Mouse (Mus musculus): ENCODE data around the gene Sparc. TPM values are rescaled to one million over a fixed set of nuclear protein-coding genes. Genes with fewer than 3 reads are reported as not detected.
A peak's percentile ranks its signal among the peaks of the same experiment; 100 is the strongest.

The Sparc gene
- polyA plus RNA-seq, 1 experiment: 18.5 TPM

DNA sequence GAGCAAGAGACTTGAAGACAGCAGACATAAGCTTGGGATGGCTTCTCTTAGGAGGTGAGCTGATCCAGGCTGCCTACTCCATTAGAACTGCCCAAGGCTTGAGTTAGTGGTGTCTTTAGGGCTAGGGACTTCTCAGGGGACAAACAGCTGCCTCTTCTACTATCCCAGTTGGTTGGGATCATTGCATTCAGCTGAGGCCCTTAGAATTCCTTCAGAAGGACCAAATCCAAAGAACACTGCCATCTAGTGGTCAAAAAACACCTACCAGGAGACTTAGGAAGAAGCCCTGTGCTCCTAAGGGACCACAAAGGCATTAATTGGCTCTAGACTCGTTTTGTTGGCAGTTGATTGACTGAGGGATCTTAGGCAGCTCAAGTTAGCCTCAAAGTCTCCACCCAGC, 21.8 kb upstream of the Sparc start:
- Histone ChIP-seq H3K4me3 (ENCODE audit: insufficient read depth, low read length) (no peak overlapping the region), H3K27ac (ENCODE audit: insufficient read depth, low read depth, low read length) (no peak overlapping the region), H3K4me1 (ENCODE audit: control insufficient read depth, insufficient read depth, low read length) (peaks cover 9% of the 10 kb centered on the region)
- no peak for TF ChIP-seq POLR2A (IDR thresholded peaks at IDR 0.05; ENCODE audit: borderline replicate concordance, low read depth, low read length)
- no peak for TF ChIP-seq CTCF (IDR thresholded peaks at IDR 0.05; ENCODE audit: low read depth, low read length)

- TF ChIP-seq CTCF (IDR thresholded peaks at IDR 0.05; ENCODE audit: low read depth, low read length): no peak
- no peak for TF ChIP-seq POLR2A (IDR thresholded peaks at IDR 0.05; ENCODE audit: borderline replicate concordance, low read depth, low read length)
- H3K4me1 ChIP-seq (ENCODE audit: control insufficient read depth, insufficient read depth, low read length): no peaks in the 10 kb centered on the region
Measured at GRCm38 (mm10) chr11:55439718-55440117, 16.7 kb upstream of the Sparc start.

DNA sequence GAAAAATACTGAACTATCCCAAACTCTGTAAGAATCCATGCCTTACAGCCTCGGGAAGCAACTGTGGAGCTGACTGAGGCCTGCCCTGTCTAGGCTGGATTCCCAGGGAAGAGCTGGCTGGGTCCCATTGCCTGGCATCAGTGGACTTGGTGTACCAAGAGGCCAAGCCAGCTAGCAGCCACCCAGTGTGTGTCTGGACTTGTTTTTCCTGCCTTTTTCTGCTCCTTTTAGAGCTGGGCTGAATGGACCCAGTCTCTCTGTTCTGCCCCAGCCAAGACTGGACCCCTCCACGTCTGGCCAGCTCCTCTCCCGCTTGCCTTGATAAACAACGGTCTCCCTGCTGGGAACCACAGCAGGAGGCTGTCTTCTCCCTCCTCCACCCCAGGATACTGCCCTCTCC, 15.0 kb upstream of the Sparc start:
- no peak overlapping the region for H3K4me3 ChIP-seq (ENCODE audit: insufficient read depth, low read length)
- no peak for TF ChIP-seq CTCF (IDR thresholded peaks at IDR 0.05; ENCODE audit: low read depth, low read length)
- H3K27ac ChIP-seq (ENCODE audit: insufficient read depth, low read depth, low read length): no peak overlapping the region
- peaks cover 5% of the 10 kb centered on the region for H3K4me1 ChIP-seq (ENCODE audit: control insufficient read depth, insufficient read depth, low read length)

More at GRCm38 (mm10) chr11:55439718-55440117, 16.7 kb upstream of the Sparc start:
- Histone ChIP-seq H3K4me3 (ENCODE audit: insufficient read depth, low read length) (no peak overlapping the region), H3K27ac (ENCODE audit: insufficient read depth, low read depth, low read length) (no peak overlapping the region)

DNA sequence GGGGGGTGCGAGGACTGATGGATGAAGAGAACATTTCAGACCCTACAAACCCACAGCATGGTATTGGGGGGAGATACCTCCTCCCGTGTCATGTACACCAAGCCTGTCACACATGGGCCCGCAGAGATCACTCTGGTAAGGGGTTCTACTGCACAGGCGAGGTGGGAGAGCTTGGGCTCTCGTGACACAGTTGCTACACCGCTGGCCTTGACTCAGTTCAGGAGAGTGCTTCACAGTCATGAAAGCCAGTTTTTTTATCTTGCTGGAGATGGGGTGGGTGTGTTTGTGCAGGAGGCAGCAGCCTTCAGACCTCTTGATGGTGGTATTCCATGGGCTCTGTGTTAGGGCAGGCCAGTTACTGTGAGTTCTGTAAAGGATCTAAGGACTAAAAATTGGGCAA, 13.1 kb upstream of the Sparc start:
- H3K4me3 ChIP-seq (ENCODE audit: insufficient read depth, low read length): no peak overlapping the region
- H3K4me1 ChIP-seq (ENCODE audit: control insufficient read depth, insufficient read depth, low read length): peaks cover 10% of the 10 kb centered on the region
- TF ChIP-seq CTCF (IDR thresholded peaks at IDR 0.05; ENCODE audit: low read depth, low read length) (no peak), POLR2A (IDR thresholded peaks at IDR 0.05; ENCODE audit: borderline replicate concordance, low read depth, low read length) (no peak)
- H3K27ac ChIP-seq (ENCODE audit: insufficient read depth, low read depth, low read length): no peak overlapping the region

- peak overlapping the region; percentile 85 for H3K27ac ChIP-seq (ENCODE audit: insufficient read depth, low read depth, low read length)
- peaks cover 10% of the 10 kb centered on the region for H3K4me1 ChIP-seq (ENCODE audit: control insufficient read depth, insufficient read depth, low read length)
- no peak overlapping the region for H3K4me3 ChIP-seq (ENCODE audit: insufficient read depth, low read length)
- TF ChIP-seq POLR2A (IDR thresholded peaks at IDR 0.05; ENCODE audit: borderline replicate concordance, low read depth, low read length) (no peak), CTCF (IDR thresholded peaks at IDR 0.05; ENCODE audit: low read depth, low read length) (no peak)
Measured at GRCm38 (mm10) chr11:55432981-55433380, 10.0 kb upstream of the Sparc start.

DNA sequence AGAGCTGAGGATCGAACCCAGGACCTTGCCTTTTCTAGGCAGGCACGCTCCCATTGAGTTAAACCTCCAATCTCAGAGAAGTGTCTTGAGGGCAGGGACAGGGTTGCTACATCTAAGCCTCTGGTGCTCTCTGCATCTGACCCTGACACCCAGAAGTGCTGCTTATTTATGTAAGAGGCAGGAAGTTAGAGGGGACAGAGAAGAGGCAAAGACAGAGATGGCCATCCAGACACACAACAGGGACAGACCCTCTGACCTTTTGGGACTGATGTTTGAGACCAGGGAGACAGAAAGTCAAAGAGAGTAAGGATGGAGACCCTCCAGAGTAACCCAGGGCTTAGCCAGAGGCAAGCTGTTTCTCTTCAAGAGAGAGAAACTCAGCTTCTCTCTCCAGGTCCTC, 7.0 kb upstream of the Sparc start:
- Histone ChIP-seq H3K4me1 (ENCODE audit: control insufficient read depth, insufficient read depth, low read length) (peaks cover 10% of the 10 kb centered on the region), H3K4me3 (ENCODE audit: insufficient read depth, low read length) (no peak overlapping the region), H3K27ac (ENCODE audit: insufficient read depth, low read depth, low read length) (no peak overlapping the region)
- TF ChIP-seq POLR2A (IDR thresholded peaks at IDR 0.05; ENCODE audit: borderline replicate concordance, low read depth, low read length): no peak
- no peak for TF ChIP-seq CTCF (IDR thresholded peaks at IDR 0.05; ENCODE audit: low read depth, low read length)

- no peak overlapping the region for H3K27ac ChIP-seq (ENCODE audit: insufficient read depth, low read depth, low read length)
Measured at GRCm38 (mm10) chr11:55428186-55429012, 5.4 kb upstream of the Sparc start.

GRCm38 (mm10) chr11:55424746-55425360, 1.9 kb upstream of the Sparc start:
- Histone ChIP-seq H3K4me3 (ENCODE audit: insufficient read depth, low read length) (no peak overlapping the region), H3K27ac (ENCODE audit: insufficient read depth, low read depth, low read length) (no peak overlapping the region), H3K4me1 (ENCODE audit: control insufficient read depth, insufficient read depth, low read length) (no peaks in the 10 kb centered on the region)
- TF ChIP-seq CTCF (IDR thresholded peaks at IDR 0.05; ENCODE audit: low read depth, low read length): no peak
- no peak for TF ChIP-seq POLR2A (IDR thresholded peaks at IDR 0.05; ENCODE audit: borderline replicate concordance, low read depth, low read length)

More at GRCm38 (mm10) chr11:55428186-55429012, 5.4 kb upstream of the Sparc start:
- Histone ChIP-seq H3K4me3 (ENCODE audit: insufficient read depth, low read length) (no peak overlapping the region), H3K4me1 (ENCODE audit: control insufficient read depth, insufficient read depth, low read length) (peaks cover 9% of the 10 kb centered on the region)
- no peak for TF ChIP-seq POLR2A (IDR thresholded peaks at IDR 0.05; ENCODE audit: borderline replicate concordance, low read depth, low read length)
- TF ChIP-seq CTCF (IDR thresholded peaks at IDR 0.05; ENCODE audit: low read depth, low read length): no peak

DNA sequence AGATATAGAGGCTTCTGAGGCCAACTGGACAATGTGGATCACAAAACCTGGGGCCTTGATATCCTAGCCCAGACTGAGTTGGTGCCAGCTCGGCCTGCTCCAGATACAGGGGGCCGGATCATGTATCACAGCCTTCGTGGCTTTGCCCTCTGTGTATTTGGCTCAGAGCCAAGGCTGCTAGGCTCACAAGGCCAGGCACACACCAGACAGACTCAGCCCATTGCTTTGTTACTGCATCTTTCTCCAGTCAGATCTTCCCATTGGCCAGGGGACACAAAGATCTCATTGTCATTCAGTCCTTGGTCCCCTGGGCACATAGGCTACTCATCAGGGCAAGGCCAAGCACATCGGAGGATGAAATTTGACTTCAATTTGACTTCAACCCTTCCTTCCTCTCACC, 773 bp upstream of the Sparc start:
- TF ChIP-seq CTCF (IDR thresholded peaks at IDR 0.05; ENCODE audit: low read depth, low read length) (no peak), POLR2A (IDR thresholded peaks at IDR 0.05; ENCODE audit: borderline replicate concordance, low read depth, low read length) (no peak)
- H3K4me1 ChIP-seq (ENCODE audit: control insufficient read depth, insufficient read depth, low read length): no peaks in the 10 kb centered on the region
- no peak overlapping the region for H3K4me3 ChIP-seq (ENCODE audit: insufficient read depth, low read length)
- no peak overlapping the region for H3K27ac ChIP-seq (ENCODE audit: insufficient read depth, low read depth, low read length)

DNA sequence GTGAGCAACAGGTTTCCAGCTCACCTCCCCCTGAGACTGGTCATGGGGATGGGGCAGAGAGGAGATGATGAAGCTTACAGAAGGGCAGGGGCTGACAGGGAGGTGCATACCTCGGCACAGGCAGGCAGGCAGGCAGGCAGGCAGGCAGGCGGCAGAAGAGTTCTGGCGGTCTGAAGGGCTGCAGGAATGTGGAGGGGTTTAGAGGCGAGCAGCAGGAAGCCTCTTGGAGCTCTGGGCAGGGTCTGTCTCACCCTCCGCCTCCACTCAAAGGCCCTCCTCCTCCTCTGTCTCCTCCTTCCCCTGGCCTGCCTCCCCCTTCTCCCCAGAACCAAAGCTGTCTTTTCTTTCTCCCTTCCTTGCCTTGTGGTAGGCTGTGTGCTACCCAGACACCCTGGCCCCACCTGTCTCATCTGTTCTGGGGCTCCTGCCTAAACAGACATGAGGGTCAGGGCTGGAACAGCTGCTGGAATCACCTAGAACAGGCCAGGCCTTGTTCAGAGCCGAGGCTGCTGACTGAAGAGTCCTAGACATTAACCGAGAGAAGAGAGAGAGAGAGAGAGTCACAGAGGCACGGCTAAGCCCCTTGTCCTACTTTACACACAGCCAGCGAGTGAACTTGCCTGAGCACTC, 3.2 kb downstream of the Sparc start:
- H3K4me1 ChIP-seq (ENCODE audit: control insufficient read depth, insufficient read depth, low read length): no peaks in the 10 kb centered on the region
- no peak for TF ChIP-seq POLR2A (IDR thresholded peaks at IDR 0.05; ENCODE audit: borderline replicate concordance, low read depth, low read length)
- TF ChIP-seq CTCF (IDR thresholded peaks at IDR 0.05; ENCODE audit: low read depth, low read length): no peak
- no peak overlapping the region for H3K4me3 ChIP-seq (ENCODE audit: insufficient read depth, low read length)
- no peak overlapping the region for H3K27ac ChIP-seq (ENCODE audit: insufficient read depth, low read depth, low read length)

Data from bone marrow macrophage, adult 2 months (primary cell).